Mouse (Mus musculus): ENCODE measurements at regions not wholly inside any gene's neighbourhood (a gene's known extent, or its start where the extent isn't known, plus 50 kb on each side); places are given as distances from the start of the nearest gene placed in this dataset.
"Not testable (repeated sequence)": the region's sequence is repeated elsewhere in the genome, so short reads cannot be mapped to it uniquely, and the experiment has no call there.

- no peak for DNase-seq
These were observed 158.3 kb upstream of the Ptprz1 start for GRCm38 (mm10) chr6:22716864-22717557.

- no peak for DNase-seq
These were observed 159.0 kb upstream of the Ptprz1 start for GRCm38 (mm10) chr6:22716144-22716856.

- no peak for DNase-seq
These were observed 177.1 kb upstream of the Ptprz1 start for GRCm38 (mm10) chr6:22698187-22698586.

- DNase-seq, result no peak
These were observed 186.6 kb upstream of the Ptprz1 start for GRCm38 (mm10) chr6:22688678-22689126.

- DNase-seq, result no peak
These were observed 200.7 kb upstream of the Ptprz1 start for GRCm38 (mm10) chr6:22674586-22674929.

- no peak for DNase-seq
These were observed 201.2 kb upstream of the Ptprz1 start for GRCm38 (mm10) chr6:22673919-22674585.

GRCm38 (mm10) chr6:22671524-22671923, 203.8 kb upstream of the Ptprz1 start:
- no peak for DNase-seq

- no peak for DNase-seq
These were observed 206.9 kb upstream of the Ptprz1 start for GRCm38 (mm10) chr6:22668190-22668975.

- DNase-seq, result not testable (repeated sequence)
These were observed 217.9 kb upstream of the Ptprz1 start for GRCm38 (mm10) chr6:22657401-22657800.

GRCm38 (mm10) chr6:22640100-22640499, 235.2 kb upstream of the Ptprz1 start:
- no peak for DNase-seq

- DNase-seq, result no peak
These were observed 240.2 kb upstream of the Ptprz1 start for GRCm38 (mm10) chr6:22635141-22635540.

- no peak for DNase-seq
These were observed 240.6 kb upstream of the Ptprz1 start for GRCm38 (mm10) chr6:22634740-22635139.

GRCm38 (mm10) chr6:22591592-22591991, 235.5 kb upstream of the Fam3c start:
- DNase-seq, result no peak

GRCm38 (mm10) chr6:22584851-22585250, 228.8 kb upstream of the Fam3c start:
- DNase-seq, result no peak

- DNase-seq, result no peak
These were observed 216.9 kb upstream of the Fam3c start for GRCm38 (mm10) chr6:22572925-22573324.

GRCm38 (mm10) chr6:22567891-22568290, 211.8 kb upstream of the Fam3c start:
- no peak for DNase-seq

GRCm38 (mm10) chr6:22548296-22549245, 192.5 kb upstream of the Fam3c start:
- DNase-seq, result no peak

GRCm38 (mm10) chr6:22541603-22542002, 185.6 kb upstream of the Fam3c start:
- no peak for DNase-seq

GRCm38 (mm10) chr6:22538254-22538653, 182.2 kb upstream of the Fam3c start:
- no peak for DNase-seq

- no peak for DNase-seq
These were observed 168.3 kb upstream of the Fam3c start for GRCm38 (mm10) chr6:22524384-22524783.

GRCm38 (mm10) chr6:22523582-22524234, 167.7 kb upstream of the Fam3c start:
- no peak for DNase-seq

All from heart, adult 18-20 months (tissue).